Mouse (Mus musculus) urinary bladder, adult 18-20 months (tissue): ENCODE data around the gene Mthfd2l.

ENCODE experiments used
- DNase-seq, 2 experiments: peaks; one replicate each; pipeline ENCODE4 v3.0.0; 2022; ENCODE audit warnings: low spot score in 2 of 2, mixed read lengths in 2 of 2

Mthfd2l gene

GRCm38 (mm10) chr5:90945453-90945852 lies 14.5 kb downstream of the Mthfd2l start:
- DNase-seq = no peak

- no peak for DNase-seq
These were observed 18.6 kb downstream of the Mthfd2l start for GRCm38 (mm10) chr5:90949499-90949898.

- DNase-seq = no peak
These were observed 20.6 kb downstream of the Mthfd2l start for GRCm38 (mm10) chr5:90951475-90951874.

GRCm38 (mm10) chr5:90952731-90953481 lies 22.0 kb downstream of the Mthfd2l start:
- DNase-seq = no peak

GRCm38 (mm10) chr5:90964316-90964715 lies 33.4 kb downstream of the Mthfd2l start:
- DNase-seq = no peak

GRCm38 (mm10) chr5:90964764-90965163 lies 33.8 kb downstream of the Mthfd2l start:
- DNase-seq = no peak

GRCm38 (mm10) chr5:90965386-90965785 lies 34.5 kb downstream of the Mthfd2l start:
- DNase-seq = no peak

GRCm38 (mm10) chr5:90977244-90977643 lies 46.3 kb downstream of the Mthfd2l start:
- peak; percentile 42 to 52 for DNase-seq

- DNase-seq = no peak
These were observed 49.4 kb downstream of the Mthfd2l start for GRCm38 (mm10) chr5:90980297-90980696.

GRCm38 (mm10) chr5:90987605-90988004 lies 56.7 kb downstream of the Mthfd2l start:
- no peak for DNase-seq

GRCm38 (mm10) chr5:90988149-90988548 lies 57.2 kb downstream of the Mthfd2l start:
- no peak for DNase-seq

- no peak for DNase-seq
These were observed 57.7 kb downstream of the Mthfd2l start for GRCm38 (mm10) chr5:90988592-90988991.

GRCm38 (mm10) chr5:90999942-91000341 lies 69.0 kb downstream of the Mthfd2l start:
- no peak for DNase-seq

GRCm38 (mm10) chr5:91015216-91015615 lies 84.3 kb downstream of the Mthfd2l start:
- no peak for DNase-seq

GRCm38 (mm10) chr5:91023114-91023513 lies 92.2 kb downstream of the Mthfd2l start:
- no peak for DNase-seq

GRCm38 (mm10) chr5:91027164-91027563 lies 96.2 kb downstream of the Mthfd2l start, which contains the start of gene Epgn:
Gene Epgn (plus strand): TSS chr5:91027464.
- no peak for DNase-seq

- DNase-seq = no peak
These were observed 96.9 kb downstream of the Mthfd2l start for GRCm38 (mm10) chr5:91027840-91028239.

GRCm38 (mm10) chr5:91030629-91031028 lies 99.7 kb downstream of the Mthfd2l start:
- no peak for DNase-seq

- no peak for DNase-seq
These were observed 104.4 kb downstream of the Mthfd2l start for GRCm38 (mm10) chr5:91035341-91035740.

GRCm38 (mm10) chr5:91036628-91037027 lies 105.7 kb downstream of the Mthfd2l start:
- DNase-seq = no peak

- no peak for DNase-seq
These were observed 106.8 kb downstream of the Mthfd2l start for GRCm38 (mm10) chr5:91037756-91038155.

- peak; percentile 69 to 82 for DNase-seq
These were observed 107.6 kb downstream of the Mthfd2l start for GRCm38 (mm10) chr5:91038547-91038946.

GRCm38 (mm10) chr5:91038963-91039362 lies 108.0 kb downstream of the Mthfd2l start:
- no peak for DNase-seq

- no peak for DNase-seq
These were observed 117.1 kb downstream of the Mthfd2l start for GRCm38 (mm10) chr5:91047987-91048386.
